17 mouse cellular contexts compared by ENCODE assay signal in genomic region chr14:77632466-77633171, GRCm38 (mm10).
DNase-seq lines count a peak whose midpoint lies in the region; ATAC-seq lines count a peak whose summit lies in the region.
"Had no signal": no experiment of that assay in that cellular context is flagged by ENCODE, and none has a peak within 500 bp of the region (broad histone marks: within the 10 kb centered on the region; RNA-seq: fewer than 3 reads in every experiment).

No protein-coding gene starts in this region.

- no peaks in the 10 kb centered on the region for H3K36me3 ChIP-seq in heart, embryonic 11.5 days (ENCODE audit: control insufficient read depth, insufficient read depth, low read length)
- H3K36me3 ChIP-seq in midbrain, embryonic 12.5 days, result no peaks in the 10 kb centered on the region
- H3K36me3 ChIP-seq in midbrain, embryonic 11.5 days (ENCODE audit: control insufficient read depth, insufficient read depth, low read length), result no peaks in the 10 kb centered on the region; the same call in 1 of the 2 replicates
- H3K36me3 ChIP-seq in forebrain, embryonic 16.5 days (ENCODE audit: control insufficient read depth, insufficient read depth), result no peaks in the 10 kb centered on the region
- H3K36me3 ChIP-seq in stomach, embryonic 15.5 days, result no peaks in the 10 kb centered on the region
- H3K36me3 ChIP-seq: G1E; neural tube, embryonic 12.5 days had no signal

- H3K9ac ChIP-seq in heart, embryonic 11.5 days (ENCODE audit: low read depth, low read length), result no peak overlapping the region
- no peak overlapping the region for H3K9ac ChIP-seq in midbrain, embryonic 12.5 days (replicated peaks)
- no peak overlapping the region for H3K9ac ChIP-seq in midbrain, embryonic 11.5 days (ENCODE audit: low read length)
- no peak overlapping the region for H3K9ac ChIP-seq in forebrain, embryonic 16.5 days (replicated peaks; ENCODE audit: low read depth, low read length)
- H3K9ac ChIP-seq in stomach, embryonic 15.5 days, result no peak overlapping the region
- H3K9ac ChIP-seq: neural tube, embryonic 12.5 days had no signal

- H3K4me3 ChIP-seq in heart, embryonic 11.5 days (ENCODE audit: low read depth, low read length), result no peak overlapping the region
- H3K4me3 ChIP-seq in midbrain, embryonic 12.5 days, result no peak overlapping the region
- H3K4me3 ChIP-seq in midbrain, embryonic 11.5 days (ENCODE audit: low read depth, low read length), result no peak overlapping the region
- no peak overlapping the region for H3K4me3 ChIP-seq in forebrain, embryonic 16.5 days (replicated peaks; ENCODE audit: low read length)
- H3K4me3 ChIP-seq in stomach, embryonic 15.5 days (replicated peaks), result no peak overlapping the region
- H3K4me3 ChIP-seq: megakaryocyte, embryonic 14.5 days; neural tube, embryonic 12.5 days had no signal

- H3K4me2 ChIP-seq in heart, embryonic 11.5 days, result no peak overlapping the region
- no peak overlapping the region for H3K4me2 ChIP-seq in midbrain, embryonic 12.5 days (replicated peaks)
- no peak overlapping the region for H3K4me2 ChIP-seq in midbrain, embryonic 11.5 days
- H3K4me2 ChIP-seq in forebrain, embryonic 16.5 days (ENCODE audit: low read length), result no peak overlapping the region
- H3K4me2 ChIP-seq in stomach, embryonic 15.5 days, result no peak overlapping the region
- H3K4me2 ChIP-seq: neural tube, embryonic 12.5 days had no signal

- H3K27ac ChIP-seq in heart, embryonic 11.5 days (ENCODE audit: low read depth, low read length), result no peak overlapping the region
- peak overlapping the region; percentile 50; the same call in 1 of the 2 replicates for H3K27ac ChIP-seq in midbrain, embryonic 12.5 days (replicated peaks)
- H3K27ac ChIP-seq in midbrain, embryonic 11.5 days (ENCODE audit: low read depth, low read length), result no peak overlapping the region
- H3K27ac ChIP-seq in forebrain, embryonic 16.5 days (ENCODE audit: low read length), result peak overlapping the region; percentile 37; the same call in 1 of the 2 replicates
- H3K27ac ChIP-seq in stomach, embryonic 15.5 days, result peak overlapping the region; percentile 60; the same call in 1 of the 2 replicates
- H3K27ac ChIP-seq: neural tube, embryonic 12.5 days had no signal

- H3K9me3 ChIP-seq in heart, embryonic 11.5 days (replicated peaks; ENCODE audit: control insufficient read depth, low read length), result no peaks in the 10 kb centered on the region
- H3K9me3 ChIP-seq in midbrain, embryonic 12.5 days, result no peaks in the 10 kb centered on the region
- no peaks in the 10 kb centered on the region for H3K9me3 ChIP-seq in midbrain, embryonic 11.5 days (ENCODE audit: control insufficient read depth, low read length)
- no peaks in the 10 kb centered on the region for H3K9me3 ChIP-seq in forebrain, embryonic 16.5 days (ENCODE audit: control insufficient read depth, low read length)
- H3K9me3 ChIP-seq in stomach, embryonic 15.5 days, result no peaks in the 10 kb centered on the region
- H3K9me3 ChIP-seq: megakaryocyte, embryonic 14.5 days; neural tube, embryonic 12.5 days had no signal

- H3K4me1 ChIP-seq in heart, embryonic 11.5 days (ENCODE audit: control insufficient read depth, insufficient read depth, low read length), result peaks cover 8% of the 10 kb centered on the region; the same call in 1 of the 2 replicates
- H3K4me1 ChIP-seq in midbrain, embryonic 12.5 days, result peaks cover 50% of the 10 kb centered on the region
- peaks cover 25% of the 10 kb centered on the region for H3K4me1 ChIP-seq in midbrain, embryonic 11.5 days (ENCODE audit: control insufficient read depth, insufficient read depth, low read length)
- peaks cover 30% of the 10 kb centered on the region for H3K4me1 ChIP-seq in forebrain, embryonic 16.5 days (replicated peaks; ENCODE audit: control insufficient read depth, insufficient read depth, low read length)
- 0 out of 2 replicates have a peak, but pooled peaks cover 4% of the 10 kb centered on the region for H3K4me1 ChIP-seq in stomach, embryonic 15.5 days

- intact Hi-C loops in left cerebral cortex, postnatal 14 days (cut with DNase I), result no loop called here

- H3K27me3 ChIP-seq in heart, embryonic 11.5 days (ENCODE audit: control insufficient read depth, insufficient read depth, low read length), result no peaks in the 10 kb centered on the region
- H3K27me3 ChIP-seq in midbrain, embryonic 12.5 days, result peaks cover 40% of the 10 kb centered on the region
- H3K27me3 ChIP-seq in midbrain, embryonic 11.5 days (ENCODE audit: control insufficient read depth, insufficient read depth, low read length), result no peaks in the 10 kb centered on the region
- no peaks in the 10 kb centered on the region for H3K27me3 ChIP-seq in forebrain, embryonic 16.5 days (replicated peaks; ENCODE audit: control insufficient read depth, insufficient read depth, low read length)
- no peaks in the 10 kb centered on the region for H3K27me3 ChIP-seq in stomach, embryonic 15.5 days (replicated peaks)
- H3K27me3 ChIP-seq: neural tube, embryonic 12.5 days had no signal

- ATAC-seq in heart, embryonic 11.5 days (replicated peaks; ENCODE audit: insufficient number of reproducible peaks, low FRiP score, low TSS enrichment), result no peak
- no peak for ATAC-seq in midbrain, embryonic 12.5 days (ENCODE audit: low FRiP score, low read depth)
- no peak for ATAC-seq in midbrain, embryonic 11.5 days (ENCODE audit: low FRiP score)
- no peak for ATAC-seq in forebrain, embryonic 16.5 days
- no peak for ATAC-seq in stomach, embryonic 15.5 days (ENCODE audit: insufficient read depth, low FRiP score, low read depth)
- ATAC-seq: activated CD4-positive, CD25-positive, alpha-beta regulatory T cell, adult 4 months had no signal

- 85% methylated on average over 10 of the region's 10 CpGs for WGBS in heart, embryonic 11.5 days (ENCODE audit: insufficient replicate concordance)
- 75% methylated on average over 10 of the region's 10 CpGs for WGBS in midbrain, embryonic 12.5 days
- WGBS in midbrain, embryonic 11.5 days, result 76% methylated on average over 10 of the region's 10 CpGs
- WGBS in forebrain, embryonic 16.5 days, result 76% methylated on average over 10 of the region's 10 CpGs
- 82% methylated on average over 10 of the region's 10 CpGs for WGBS in stomach, embryonic 15.5 days

- DNase-seq in heart, adult 11 months, result peak; percentile 78
- no peak for DNase-seq in midbrain, embryonic 11.5 days (ENCODE audit: low spot score, missing footprints)
- no peak for DNase-seq in left cerebral cortex, postnatal 14 days (ENCODE audit: low spot score in 2 of 2)
- no peak for DNase-seq in frontal cortex, postnatal 36 days (ENCODE audit: low spot score in 2 of 2)
- DNase-seq: B cell, adult 2 months; cerebellum, postnatal 10 days; kidney, postnatal 10 days; lung, adult 18-20 months; thymus, postnatal 14 days had no signal

Comparison
In these comparisons a context has a peak if more than half of its experiments do, and no peak if none do; other contexts are left out.
1. H3K27ac ChIP-seq: peak in midbrain, embryonic 12.5 days (single experiment), forebrain, embryonic 16.5 days (single experiment) and stomach, embryonic 15.5 days (single experiment); none in heart, embryonic 11.5 days (single experiment) and midbrain, embryonic 11.5 days (single experiment).